Mouse (Mus musculus): Measurements from ENCODE around the gene Ccdc190. TPM values are rescaled to one million over a fixed set of nuclear protein-coding genes. Genes with fewer than 3 reads are reported as not detected.
A peak's percentile ranks its signal among the peaks of the same experiment; 100 is the strongest.

Ccdc190 gene
- polyA plus RNA-seq, 1 experiment from 2014 or later = 0.77 TPM

GRCm38 (mm10) chr1:169939345-169939744, 10.9 kb downstream of the Ccdc190 start:
- no peak for ATAC-seq (ENCODE audit: low FRiP score)
- WGBS = 7% methylated on average over 2 of the region's 2 CpGs
- Histone ChIP-seq H3K4me1 (peaks cover 7% of the 10 kb centered on the region), H3K4me3 (replicated peaks) (no peak overlapping the region), H3K9me3 (no peaks in the 10 kb centered on the region), H3K9ac (no peak overlapping the region), H3K27ac (no peak overlapping the region), H3K36me3 (replicated peaks) (no peaks in the 10 kb centered on the region), H3K4me2 (no peak overlapping the region), H3K27me3 (no peaks in the 10 kb centered on the region; the same call in 1 of the 2 replicates)

- no peak for ATAC-seq (ENCODE audit: low FRiP score)
- H3K9me3 ChIP-seq = 0 out of 2 replicates have a peak, but pooled peaks cover 3% of the 10 kb centered on the region
- 86% methylated on average over 3 of the region's 3 CpGs for WGBS
Measured at GRCm38 (mm10) chr1:169946004-169946403, 17.6 kb downstream of the Ccdc190 start.

GRCm38 (mm10) chr1:169947654-169948053, 19.2 kb downstream of the Ccdc190 start:
- WGBS = 84% methylated on average over 6 of the region's 6 CpGs
- no peak overlapping the region for H3K4me2 ChIP-seq
- ATAC-seq (ENCODE audit: low FRiP score) = no peak
- H3K9ac ChIP-seq = no peak overlapping the region
- H3K36me3 ChIP-seq (replicated peaks) = peaks cover 16% of the 10 kb centered on the region
- no peak overlapping the region for H3K27ac ChIP-seq
- H3K4me1 ChIP-seq = no peaks in the 10 kb centered on the region
- H3K4me3 ChIP-seq (replicated peaks) = no peak overlapping the region
- H3K27me3 ChIP-seq = no peaks in the 10 kb centered on the region
- 0 out of 2 replicates have a peak, but pooled peaks cover 3% of the 10 kb centered on the region for H3K9me3 ChIP-seq

More at GRCm38 (mm10) chr1:169946004-169946403, 17.6 kb downstream of the Ccdc190 start:
- H3K27ac ChIP-seq = no peak overlapping the region
- H3K27me3 ChIP-seq = no peaks in the 10 kb centered on the region
- H3K4me3 ChIP-seq (replicated peaks) = no peak overlapping the region
- H3K4me2 ChIP-seq = no peak overlapping the region
- H3K9ac ChIP-seq = no peak overlapping the region
- no peaks in the 10 kb centered on the region for H3K4me1 ChIP-seq
- H3K36me3 ChIP-seq (replicated peaks) = peaks cover 5% of the 10 kb centered on the region

GRCm38 (mm10) chr1:169948280-169948679, 19.8 kb downstream of the Ccdc190 start:
- 0 out of 2 replicates have a peak, but pooled peaks cover 3% of the 10 kb centered on the region for H3K9me3 ChIP-seq
- no peaks in the 10 kb centered on the region for H3K4me1 ChIP-seq
- H3K9ac ChIP-seq = no peak overlapping the region
- no peak overlapping the region for H3K4me2 ChIP-seq
- no peak overlapping the region for H3K27ac ChIP-seq
- no peaks in the 10 kb centered on the region for H3K27me3 ChIP-seq
- H3K4me3 ChIP-seq (replicated peaks) = no peak overlapping the region
- WGBS = 86% methylated on average over 7 of the region's 7 CpGs
- no peak for ATAC-seq (ENCODE audit: low FRiP score)
- H3K36me3 ChIP-seq (replicated peaks) = peaks cover 21% of the 10 kb centered on the region

- Histone ChIP-seq H3K27ac (no peak overlapping the region), H3K36me3 (replicated peaks) (peaks cover 27% of the 10 kb centered on the region), H3K27me3 (no peaks in the 10 kb centered on the region), H3K4me2 (no peak overlapping the region), H3K9ac (no peak overlapping the region), H3K9me3 (0 out of 2 replicates have a peak, but pooled peaks cover 3% of the 10 kb centered on the region), H3K4me3 (replicated peaks) (no peak overlapping the region), H3K4me1 (no peaks in the 10 kb centered on the region)
- 89% methylated on average over 7 of the region's 7 CpGs for WGBS
- ATAC-seq (ENCODE audit: low FRiP score) = no peak
Measured at GRCm38 (mm10) chr1:169948866-169949265, 20.4 kb downstream of the Ccdc190 start.

GRCm38 (mm10) chr1:169949981-169950380, 21.5 kb downstream of the Ccdc190 start:
- WGBS = 82% methylated on average over 7 of the region's 7 CpGs
- Histone ChIP-seq H3K4me3 (replicated peaks) (no peak overlapping the region), H3K4me2 (no peak overlapping the region), H3K27ac (no peak overlapping the region), H3K4me1 (no peaks in the 10 kb centered on the region), H3K36me3 (replicated peaks) (peaks cover 37% of the 10 kb centered on the region), H3K9me3 (0 out of 2 replicates have a peak, but pooled peaks cover 2% of the 10 kb centered on the region), H3K27me3 (no peaks in the 10 kb centered on the region), H3K9ac (no peak overlapping the region)
- ATAC-seq (ENCODE audit: low FRiP score) = no peak

- H3K9me3 ChIP-seq = no peaks in the 10 kb centered on the region
- ATAC-seq (ENCODE audit: low FRiP score) = no peak
- 94% methylated on average over 4 of the region's 4 CpGs for WGBS
- no peak overlapping the region for H3K4me3 ChIP-seq (replicated peaks)
- H3K36me3 ChIP-seq (replicated peaks) = peaks cover 44% of the 10 kb centered on the region
- no peaks in the 10 kb centered on the region for H3K4me1 ChIP-seq
- H3K27me3 ChIP-seq = no peaks in the 10 kb centered on the region
- no peak overlapping the region for H3K4me2 ChIP-seq
- no peak overlapping the region for H3K27ac ChIP-seq
- no peak overlapping the region for H3K9ac ChIP-seq
Measured at GRCm38 (mm10) chr1:169950651-169951050, 22.2 kb downstream of the Ccdc190 start.

GRCm38 (mm10) chr1:169951561-169951960, 23.1 kb downstream of the Ccdc190 start:
- Histone ChIP-seq H3K4me1 (no peaks in the 10 kb centered on the region), H3K36me3 (replicated peaks) (peaks cover 53% of the 10 kb centered on the region), H3K9me3 (no peaks in the 10 kb centered on the region), H3K27ac (no peak overlapping the region), H3K4me2 (no peak overlapping the region), H3K27me3 (no peaks in the 10 kb centered on the region), H3K9ac (no peak overlapping the region), H3K4me3 (replicated peaks) (no peak overlapping the region)
- no peak for ATAC-seq (ENCODE audit: low FRiP score)
- 87% methylated on average over 6 of the region's 6 CpGs for WGBS

GRCm38 (mm10) chr1:169952636-169953035, 24.2 kb downstream of the Ccdc190 start:
- Histone ChIP-seq H3K9me3 (no peaks in the 10 kb centered on the region), H3K9ac (no peak overlapping the region), H3K27ac (no peak overlapping the region), H3K36me3 (replicated peaks) (peaks cover 59% of the 10 kb centered on the region), H3K4me2 (no peak overlapping the region), H3K4me3 (replicated peaks) (no peak overlapping the region), H3K27me3 (no peaks in the 10 kb centered on the region), H3K4me1 (no peaks in the 10 kb centered on the region)
- ATAC-seq (ENCODE audit: low FRiP score) = no peak
- WGBS = 96% methylated on average over 10 of the region's 10 CpGs

- H3K4me1 ChIP-seq = no peaks in the 10 kb centered on the region
- H3K4me2 ChIP-seq = no peak overlapping the region
- H3K36me3 ChIP-seq (replicated peaks) = peaks cover 64% of the 10 kb centered on the region
- H3K9ac ChIP-seq = no peak overlapping the region
- 98% methylated on average over 10 of the region's 10 CpGs for WGBS
- no peak overlapping the region for H3K4me3 ChIP-seq (replicated peaks)
- ATAC-seq (ENCODE audit: low FRiP score) = no peak
- H3K27me3 ChIP-seq = no peaks in the 10 kb centered on the region
- no peaks in the 10 kb centered on the region for H3K9me3 ChIP-seq
- no peak overlapping the region for H3K27ac ChIP-seq
Measured at GRCm38 (mm10) chr1:169953106-169953505, 24.7 kb downstream of the Ccdc190 start.

GRCm38 (mm10) chr1:169968792-169969515, 40.5 kb downstream of the Ccdc190 start, which contains the start of gene Hsd17b7:
TSS of gene Hsd17b7 (minus strand) at chr1:169969241.
- 1% methylated on average over 48 of the region's 48 CpGs for WGBS
- Histone ChIP-seq H3K36me3 (replicated peaks) (peaks cover 22% of the 10 kb centered on the region), H3K27me3 (no peaks in the 10 kb centered on the region), H3K4me1 (peaks cover 15% of the 10 kb centered on the region), H3K4me2 (peak within 1 kb of the TSS; percentile 73), H3K4me3 (replicated peaks) (peak within 1 kb of the TSS; percentile 67), H3K9me3 (no peaks in the 10 kb centered on the region), H3K9ac (peak within 1 kb of the TSS; percentile 61), H3K27ac (peak within 1 kb of the TSS; percentile 84)
- ATAC-seq (ENCODE audit: low FRiP score) = peak; percentile 100

GRCm38 (mm10) chr1:169969516-169969886, 41.1 kb downstream of the Ccdc190 start:
- H3K9ac ChIP-seq = peak overlapping the region; percentile 50
- ATAC-seq (ENCODE audit: low FRiP score) = peak; percentile 52
- no peaks in the 10 kb centered on the region for H3K9me3 ChIP-seq
- peaks cover 19% of the 10 kb centered on the region for H3K36me3 ChIP-seq (replicated peaks)
- peaks cover 15% of the 10 kb centered on the region for H3K4me1 ChIP-seq
- H3K27ac ChIP-seq = peak overlapping the region; percentile 84
- peak overlapping the region; percentile 67 for H3K4me3 ChIP-seq (replicated peaks)
- 1% methylated on average over 9 of the region's 9 CpGs for WGBS
- peak overlapping the region; percentile 73 for H3K4me2 ChIP-seq
- no peaks in the 10 kb centered on the region for H3K27me3 ChIP-seq

- H3K4me3 ChIP-seq (replicated peaks) = no peak overlapping the region
- WGBS = 92% methylated on average over 4 of the region's 4 CpGs
- H3K4me1 ChIP-seq = peaks cover 15% of the 10 kb centered on the region
- H3K27me3 ChIP-seq = no peaks in the 10 kb centered on the region
- H3K9ac ChIP-seq = no peak overlapping the region
- H3K9me3 ChIP-seq = no peaks in the 10 kb centered on the region
- peaks cover 4% of the 10 kb centered on the region for H3K36me3 ChIP-seq (replicated peaks)
- no peak overlapping the region for H3K27ac ChIP-seq
- ATAC-seq (ENCODE audit: low FRiP score) = no peak
- H3K4me2 ChIP-seq = no peak overlapping the region
Measured at GRCm38 (mm10) chr1:169970936-169971335, 42.5 kb downstream of the Ccdc190 start.
